Mouse (Mus musculus) spleen, adult 2 months (tissue): ENCODE results near the gene 1700025C18Rik.

ENCODE experiments used
- CTCF ChIP-seq: fragments of 200-500 bp; IDR thresholded peaks from 2 replicates; pipeline ENCODE4 v1.5.1; 2011; ENCODE audit warnings: mild to moderate bottlenecking, inconsistent platforms; ENCODE audit not compliant: insufficient read depth, insufficient read length, insufficient replicate concordance; ENCODE audit errors: extremely low read depth
- POLR2A ChIP-seq: fragments of 200-500 bp; IDR thresholded peaks from 2 replicates; pipeline ENCODE4 v1.6.1; 2011; ENCODE audit warnings: low read depth, low read length, inconsistent platforms

GRCm38 (mm10) chr2:165059961-165060360 is 30.6 kb downstream of the 1700025C18Rik start:
- no peak for TF ChIP-seq POLR2A
- no peak for TF ChIP-seq CTCF
